Mouse (Mus musculus) liver, adult 2 months (tissue): ENCODE data around the gene Slco4a1.

Experiments used
- CTCF ChIP-seq: fragments of 200-500 bp; IDR thresholded peaks from 2 replicates; pipeline ENCODE4 v1.5.1; 2011; ENCODE audit warnings: low read depth, low read length, control low read depth
- POLR2A ChIP-seq: fragments of 200-500 bp; IDR thresholded peaks from 2 replicates; pipeline ENCODE4 v1.6.1; 2011; ENCODE audit warnings: low read length, control low read depth; ENCODE audit not compliant: insufficient read depth; ENCODE audit errors: extremely low read depth

DNA sequence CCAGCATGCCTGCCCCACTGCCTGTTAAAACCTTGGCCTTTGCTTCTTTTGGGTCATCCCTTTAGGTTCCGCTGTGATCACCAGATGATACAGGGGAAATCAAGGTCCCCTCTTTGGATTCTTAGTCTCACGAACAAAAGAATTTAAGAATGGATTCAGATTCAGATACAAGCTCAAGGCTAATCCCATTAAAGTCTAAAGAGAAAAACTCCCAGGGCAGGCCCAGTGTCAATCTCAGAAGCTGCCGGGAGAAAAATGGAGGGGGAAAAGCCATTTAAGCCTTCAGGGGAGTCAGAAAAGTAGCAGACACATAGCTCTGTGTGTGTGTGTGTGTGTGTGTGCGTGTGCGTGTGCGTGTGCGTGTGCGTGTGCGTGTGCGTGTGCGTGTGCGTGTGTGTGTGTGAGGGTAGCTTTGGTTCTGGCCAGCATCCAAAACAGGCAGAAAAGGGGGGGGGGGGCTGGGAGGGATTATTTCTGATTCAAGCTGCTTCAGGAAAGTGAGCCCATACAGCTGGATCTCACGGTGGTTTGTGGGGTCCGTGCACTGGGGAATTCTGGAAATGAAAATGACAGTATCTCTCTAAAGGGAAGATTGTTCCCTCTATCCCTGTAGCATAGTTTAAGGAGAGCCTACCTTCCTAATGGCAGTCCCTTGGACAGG, 52.5 kb downstream of the Slco4a1 start:
- TF ChIP-seq POLR2A (no peak), CTCF (no peak)
